Mouse (Mus musculus) embryonic stem cell, embryonic (primary cell): ENCODE measurements around the gene 0610010K14Rik.

Experiments
- CTCF ChIA-PET, 4 experiments: fragments of 300-600 bp in 2 of 4; fragments of 350-600 bp in 2 of 4; sonication (Branson Sonifier 250); formaldehyde crosslinking; loops; one replicate each; lab custom pipeline; 2022; ENCODE audit warnings: inconsistent platforms in 2 of 4; lab: Charles Lee
- POLR2A ChIA-PET, 4 experiments: fragments of 300-600 bp in 2 of 4; fragments of 350-600 bp in 2 of 4; sonication (Branson Sonifier 250); formaldehyde crosslinking; loops; one replicate each; lab custom pipeline; 2022; ENCODE audit warnings: antibody characterized with exemption in 4 of 4, inconsistent platforms in 1 of 4; lab: Charles Lee

Gene 0610010K14Rik

GRCm38 (mm10) chr11:70214191-70214855, 23.4 kb downstream of the 0610010K14Rik start:
- CTCF ChIA-PET, result interaction anchor here (0.6 to 5.3 kb wide), 12 partner anchors 8 to 281 kb away, joined by 3 to 51 read pairs (median 6); no protein-coding TSS in a partner anchor
- POLR2A ChIA-PET, result interaction anchor here in 3 of 4 experiments (1.0 to 2.3 kb wide), 12 partner anchors 8 to 278 kb away, joined by 3 to 7 read pairs (median 5); partner anchors contain the start of genes 0610010K14Rik (in 1 of the 3), Dvl2 (in 1 of the 3), Slc2a4 (in 1 of the 3) and Ybx2 (in 1 of the 3)

DNA sequence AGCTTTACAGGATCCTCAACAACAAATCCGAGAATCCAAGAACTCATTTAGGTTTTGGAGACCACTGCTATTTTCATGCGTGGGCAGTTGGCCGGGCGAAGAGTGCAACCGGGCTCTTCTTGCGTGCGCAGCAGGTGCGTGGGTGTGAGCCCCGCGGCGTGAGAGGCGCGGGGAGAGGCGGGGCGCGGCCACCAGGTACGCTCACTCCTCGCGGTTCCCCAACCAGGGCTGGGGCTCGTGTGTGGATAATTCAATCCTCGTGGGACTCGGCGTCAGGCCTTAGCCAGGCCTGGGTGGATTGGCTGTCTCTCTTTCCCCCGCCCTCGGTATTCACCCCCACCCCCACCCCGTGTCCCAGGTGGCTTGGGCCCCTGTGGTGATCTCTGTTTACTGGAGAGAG, 24.0 kb downstream of the 0610010K14Rik start:
- ChIA-PET POLR2A (interaction anchor here in 3 of 4 experiments (0.6 to 2.3 kb wide), 17 partner anchors 9 to 278 kb away, joined by 3 to 7 read pairs (median 4); partner anchors contain the start of genes Dvl2 (in 2 of the 3), 0610010K14Rik (in 1 of the 3), Slc2a4 (in 1 of the 3) and Ybx2 (in 1 of the 3)), CTCF (interaction anchor here (0.6 to 5.3 kb wide), 21 partner anchors 8 to 280 kb away, joined by 3 to 51 read pairs (median 4); partner anchors contain the start of gene Slc2a4 (in 1 of the 4))

DNA sequence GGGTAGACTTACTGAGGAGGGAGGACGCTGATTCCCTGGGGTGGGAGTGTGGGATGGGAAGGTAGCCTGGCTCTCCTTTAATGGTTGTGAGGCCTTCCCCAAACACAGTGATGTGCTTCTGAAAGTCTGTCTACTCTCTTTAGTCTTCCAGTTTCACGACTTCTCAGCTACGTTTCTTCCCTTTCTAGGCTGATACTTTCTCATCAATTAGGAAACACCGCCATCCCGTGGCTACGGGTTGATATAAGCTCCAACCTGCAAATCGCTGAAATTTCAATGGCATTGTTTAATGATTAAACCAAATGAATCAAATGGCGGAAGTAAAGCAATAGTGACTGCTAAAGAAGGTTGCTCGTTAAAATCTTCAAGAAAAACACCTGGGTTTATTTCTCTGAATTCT, 24.8 kb downstream of the 0610010K14Rik start:
- ChIA-PET CTCF (interaction anchor here (0.6 to 5.3 kb wide), 53 partner anchors 8 to 580 kb away, joined by 3 to 51 read pairs (median 4); partner anchors contain the start of genes 0610010K14Rik (in 1 of the 4), Acadvl (in 1 of the 4), Arrb2 (in 1 of the 4) and Slc16a13 (in 1 of the 4)), POLR2A (interaction anchor here in 3 of 4 experiments (0.5 to 3.6 kb wide), 32 partner anchors 9 to 336 kb away, joined by 3 to 26 read pairs (median 4); partner anchors contain the start of genes 0610010K14Rik (in 2 of the 3), Slc16a13 (in 2 of the 3), Acadvl (in 1 of the 3) and Dvl2 (in 1 of the 3))

DNA sequence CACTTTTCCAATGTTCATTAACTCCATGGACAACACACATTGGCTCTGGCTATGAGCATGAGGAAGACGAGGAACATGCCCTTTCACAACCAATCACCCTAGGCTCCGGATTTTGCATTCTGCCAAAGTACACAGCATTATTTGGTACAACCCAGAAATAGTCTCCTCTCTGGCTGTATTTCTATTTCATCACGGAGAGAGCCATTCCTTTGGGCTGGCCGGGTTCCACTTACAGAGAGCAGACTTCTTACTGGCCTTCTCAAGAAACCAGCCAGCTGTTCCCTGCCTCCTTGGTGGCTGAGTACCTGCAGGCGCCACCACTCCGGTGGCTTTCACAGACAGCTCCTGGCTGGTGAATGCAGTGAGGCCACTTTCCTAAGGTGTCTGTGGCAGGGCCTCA, 25.3 kb downstream of the 0610010K14Rik start, which contains the start of gene Slc16a11:
Gene Slc16a11 (plus strand): TSS at position 330 of the 400 bp plus-strand sequence.
- ChIA-PET POLR2A (interaction anchor here in 3 of 4 experiments (0.6 to 3.6 kb wide), 22 partner anchors 9 to 336 kb away, joined by 3 to 26 read pairs (median 4); partner anchors contain the start of genes Slc16a13 (in 2 of the 3), 0610010K14Rik (in 1 of the 3), Acadvl (in 1 of the 3) and Gm21988 (in 1 of the 3)), CTCF (interaction anchor here (0.6 to 5.3 kb wide), 46 partner anchors 8 to 580 kb away, joined by 3 to 51 read pairs (median 4); partner anchors contain the start of genes Acadvl (in 1 of the 4), Arrb2 (in 1 of the 4), Slc16a13 (in 1 of the 4) and Slc2a4 (in 1 of the 4))

DNA sequence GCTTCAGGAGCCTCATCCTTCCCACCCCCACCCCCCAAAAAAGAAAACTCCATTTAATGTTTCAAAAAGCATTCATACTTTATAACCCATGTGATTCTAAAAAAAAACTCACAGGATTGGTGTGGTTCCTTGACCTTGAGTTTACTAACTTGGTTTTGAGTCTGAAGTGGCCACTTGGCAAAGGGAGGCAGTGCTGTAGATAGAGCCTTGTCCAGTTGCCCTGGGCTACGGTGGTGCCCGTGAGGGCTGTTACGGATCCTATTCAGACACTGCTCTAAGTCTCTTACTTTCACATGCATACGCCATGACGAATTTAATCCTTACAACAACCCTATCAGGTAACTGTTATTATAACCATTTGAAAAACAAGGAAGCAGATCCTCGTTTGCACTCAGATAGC, 25.7 kb downstream of the 0610010K14Rik start:
- ChIA-PET CTCF (interaction anchor here (1.3 to 5.3 kb wide), 14 partner anchors 10 to 261 kb away, joined by 4 to 51 read pairs (median 8); no protein-coding TSS in a partner anchor), POLR2A (interaction anchor here in 3 of 4 experiments (0.6 to 3.6 kb wide), 9 partner anchors 9 to 313 kb away, joined by 3 to 26 read pairs (median 4); partner anchors contain the start of genes Slc16a13 (in 2 of the 3), 0610010K14Rik (in 1 of the 3) and Psmb6 (in 1 of the 3))

DNA sequence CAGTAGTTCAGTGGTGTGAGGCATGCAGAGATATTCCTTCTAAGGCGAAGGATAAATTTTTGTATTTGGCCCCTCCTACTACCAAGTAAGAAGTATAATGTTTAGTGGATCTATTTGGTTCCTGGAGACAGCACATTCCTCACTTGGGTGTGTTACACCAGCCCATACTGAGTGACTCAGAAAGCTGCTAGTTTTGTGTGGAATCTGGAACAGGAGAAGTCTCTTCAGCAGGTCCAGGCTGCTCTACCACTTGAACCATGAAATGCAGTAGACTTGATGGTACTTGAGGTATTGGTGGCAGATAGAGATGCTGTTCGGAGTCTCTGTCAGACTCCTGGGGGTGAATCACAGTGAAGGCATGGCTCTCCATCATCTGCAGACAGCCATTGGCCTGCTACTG, 27.0 kb downstream of the 0610010K14Rik start:
- POLR2A ChIA-PET, result interaction anchor here in 3 of 4 experiments (0.6 to 3.6 kb wide), 7 partner anchors 9 to 289 kb away, joined by 3 to 26 read pairs (median 5); partner anchors contain the start of genes Eif5a (in 1 of the 3) and Slc16a13 (in 1 of the 3)
- CTCF ChIA-PET, result interaction anchor here in 3 of 4 experiments (0.8 to 5.3 kb wide), 5 partner anchors 9 to 262 kb away, joined by 3 to 51 read pairs (median 4); no protein-coding TSS in a partner anchor

GRCm38 (mm10) chr11:70208778-70209388, 28.8 kb downstream of the 0610010K14Rik start:
- ChIA-PET CTCF (interaction anchor here in 3 of 4 experiments (0.6 to 1.8 kb wide), 7 partner anchors 10 to 290 kb away, joined by 3 to 6 read pairs (median 4); no protein-coding TSS in a partner anchor), POLR2A (interaction anchor here in 3 of 4 experiments (0.6 to 1.9 kb wide), 12 partner anchors 8 to 287 kb away, joined by 3 to 7 read pairs (median 4); partner anchors contain the start of genes 0610010K14Rik (in 1 of the 3) and Eif5a (in 1 of the 3))

GRCm38 (mm10) chr11:70207283-70207682, 30.4 kb downstream of the 0610010K14Rik start:
- CTCF ChIA-PET, result interaction anchor here in 1 of 4 experiments (0.6 kb wide), 1 partner anchor 292 kb away, joined by 3 read pairs; no protein-coding TSS in a partner anchor
- POLR2A ChIA-PET, result interaction anchor here in 2 of 4 experiments (0.7 to 2.5 kb wide), 5 partner anchors 13 to 197 kb away, joined by 3 to 12 read pairs (median 4); partner anchors contain the start of genes 0610010K14Rik (in 2 of the 2) and Slc16a13 (in 1 of the 2)

- ChIA-PET CTCF (interaction anchor here in 1 of 4 experiments (0.6 kb wide), 1 partner anchor 292 kb away, joined by 3 read pairs; no protein-coding TSS in a partner anchor), POLR2A (interaction anchor here in 2 of 4 experiments (0.7 to 2.5 kb wide), 4 partner anchors 14 to 197 kb away, joined by 3 to 12 read pairs (median 4); partner anchors contain the start of genes 0610010K14Rik (in 1 of the 2) and Slc16a13 (in 1 of the 2))
These were observed 30.9 kb downstream of the 0610010K14Rik start for GRCm38 (mm10) chr11:70206801-70207200.

DNA sequence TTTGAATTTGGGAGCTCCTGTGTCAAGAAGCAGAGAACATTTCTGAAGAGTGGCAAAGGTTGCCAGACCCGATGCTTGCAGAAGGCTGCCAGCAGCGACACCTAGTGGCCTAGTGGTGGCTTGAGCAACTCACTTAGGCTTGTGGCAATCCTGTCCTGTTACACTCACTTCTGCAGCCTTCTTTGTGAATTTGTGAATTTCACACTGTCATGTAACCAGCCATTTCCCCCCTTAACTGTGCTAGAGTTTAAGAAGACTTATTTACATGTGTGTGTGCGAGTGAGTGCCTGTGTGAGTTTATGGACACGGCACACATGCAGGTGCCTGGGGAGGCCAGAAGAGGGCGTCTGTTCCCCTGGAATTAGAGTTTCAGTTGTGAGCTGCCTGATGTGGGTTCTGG, 36.0 kb downstream of the 0610010K14Rik start:
- ChIA-PET CTCF (interaction anchor here (0.5 to 1.9 kb wide), 81 partner anchors 8 to 576 kb away, joined by 3 to 51 read pairs (median 4); partner anchors contain the start of genes Slc16a11 (in 3 of the 4), Asgr1 (in 2 of the 4), Bcl6b (in 2 of the 4) and Slc16a13 (in 2 of the 4)), POLR2A (interaction anchor here in 3 of 4 experiments (0.6 to 1.4 kb wide), 6 partner anchors 9 to 482 kb away, joined by 4 to 11 read pairs (median 5); partner anchors contain the start of genes Slc16a11 (in 2 of the 3) and Dvl2 (in 1 of the 3))

- POLR2A ChIA-PET, result interaction anchor here in 3 of 4 experiments (0.5 to 1.2 kb wide), 8 partner anchors 9 to 488 kb away, joined by 3 to 5 read pairs (median 3); partner anchors contain the start of genes Camta2 (in 1 of the 3) and Slc16a11 (in 1 of the 3)
- CTCF ChIA-PET, result interaction anchor here in 1 of 4 experiments (0.6 to 1.3 kb wide), 4 partner anchors 12 to 266 kb away, joined by 3 to 5 read pairs (median 4); partner anchors contain the start of gene Slc16a11
These were observed 37.6 kb downstream of the 0610010K14Rik start for GRCm38 (mm10) chr11:70200036-70200608.

GRCm38 (mm10) chr11:70199107-70199506, 38.6 kb downstream of the 0610010K14Rik start:
- CTCF ChIA-PET, result interaction anchor here (0.5 to 1.3 kb wide), 6 partner anchors 11 to 848 kb away, joined by 3 to 7 read pairs (median 4); partner anchors contain the start of gene Slc16a11 (in 1 of the 4)
- POLR2A ChIA-PET, result interaction anchor here in 2 of 4 experiments (0.6 to 1.3 kb wide), 5 partner anchors 10 to 202 kb away, joined by 3 read pairs; partner anchors contain the start of gene Slc16a11 (in 1 of the 2)

DNA sequence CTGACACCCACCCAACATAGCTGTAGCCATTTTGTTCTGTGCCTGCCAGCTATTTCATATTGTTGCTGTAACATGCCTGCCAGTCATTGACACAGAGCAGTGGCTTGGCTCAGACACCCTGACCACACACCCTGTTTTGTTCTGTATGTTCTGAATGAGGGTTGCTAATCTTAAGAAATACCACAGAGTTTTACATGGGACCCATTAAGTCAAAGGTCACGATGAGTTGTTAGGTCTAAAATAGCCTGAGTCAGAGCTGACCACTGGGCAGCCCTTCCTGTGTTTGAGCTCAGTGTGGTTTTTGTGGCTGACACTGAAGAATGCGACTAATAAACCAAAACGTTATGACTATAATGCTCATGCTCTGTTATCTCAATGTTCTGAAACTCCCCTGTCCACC, 39.4 kb downstream of the 0610010K14Rik start:
- ChIA-PET POLR2A (interaction anchor here in 2 of 4 experiments (0.9 to 1.3 kb wide), 3 partner anchors 15 to 17 kb away, joined by 3 to 4 read pairs (median 3); no protein-coding TSS in a partner anchor), CTCF (interaction anchor here in 3 of 4 experiments (0.5 to 1.6 kb wide), 8 partner anchors 15 to 963 kb away, joined by 3 to 7 read pairs (median 4); no protein-coding TSS in a partner anchor)

DNA sequence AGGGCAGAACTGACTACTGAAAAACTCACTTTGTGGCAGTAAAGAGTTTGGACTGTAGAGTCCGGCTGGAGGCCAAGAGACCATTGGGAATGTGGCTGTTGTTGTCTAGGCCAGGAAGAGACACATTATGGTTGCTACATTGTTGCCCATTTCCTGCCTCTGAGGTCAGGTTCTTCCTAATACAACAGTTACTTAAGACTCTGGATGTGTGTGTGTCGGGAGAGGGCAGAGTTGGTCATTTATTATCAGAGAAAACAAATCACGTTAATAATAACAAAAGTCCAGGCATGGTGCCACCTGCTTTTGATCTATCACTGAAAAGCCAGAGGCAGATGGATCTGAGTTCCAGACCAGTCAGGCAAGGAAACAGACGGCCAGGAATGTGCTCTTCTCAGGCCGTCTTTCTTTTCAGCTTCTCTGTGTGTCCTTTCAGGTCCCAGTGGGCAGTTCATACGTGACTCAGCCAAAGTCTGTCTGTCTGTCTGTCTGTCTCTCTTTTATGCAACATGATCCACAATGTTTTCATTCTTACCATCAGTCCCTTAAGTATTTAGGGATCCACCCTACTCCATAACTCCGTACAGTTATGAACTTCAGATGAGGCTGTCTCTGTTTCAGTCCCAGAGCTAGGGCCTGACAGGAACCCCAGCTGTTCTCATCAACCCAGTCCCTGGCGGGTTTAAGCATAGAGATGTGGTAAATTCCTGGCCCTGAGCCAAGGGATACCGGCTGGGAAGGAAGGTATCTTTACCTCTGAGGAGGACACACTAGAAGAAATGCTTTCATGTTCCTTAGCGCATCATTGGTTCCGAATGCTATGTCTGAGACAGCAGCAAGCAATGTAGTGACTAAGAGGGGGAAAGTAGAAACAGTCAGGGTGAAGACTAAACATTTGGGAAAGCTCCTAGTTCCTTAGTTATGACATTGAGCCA, 44.1 kb downstream of the 0610010K14Rik start:
- POLR2A ChIA-PET, result no interaction called here
- CTCF ChIA-PET, result interaction anchor here in 1 of 4 experiments (0.7 kb wide), 1 partner anchor 460 kb away, joined by 3 read pairs; no protein-coding TSS in a partner anchor
